Mouse (Mus musculus): Measurements from ENCODE around the gene Wiz. TPM values are rescaled to one million over a fixed set of nuclear protein-coding genes. Genes with fewer than 3 reads are reported as not detected.

Gene Wiz
- polyA plus RNA-seq, 1 experiment, result 48.5 TPM

DNA sequence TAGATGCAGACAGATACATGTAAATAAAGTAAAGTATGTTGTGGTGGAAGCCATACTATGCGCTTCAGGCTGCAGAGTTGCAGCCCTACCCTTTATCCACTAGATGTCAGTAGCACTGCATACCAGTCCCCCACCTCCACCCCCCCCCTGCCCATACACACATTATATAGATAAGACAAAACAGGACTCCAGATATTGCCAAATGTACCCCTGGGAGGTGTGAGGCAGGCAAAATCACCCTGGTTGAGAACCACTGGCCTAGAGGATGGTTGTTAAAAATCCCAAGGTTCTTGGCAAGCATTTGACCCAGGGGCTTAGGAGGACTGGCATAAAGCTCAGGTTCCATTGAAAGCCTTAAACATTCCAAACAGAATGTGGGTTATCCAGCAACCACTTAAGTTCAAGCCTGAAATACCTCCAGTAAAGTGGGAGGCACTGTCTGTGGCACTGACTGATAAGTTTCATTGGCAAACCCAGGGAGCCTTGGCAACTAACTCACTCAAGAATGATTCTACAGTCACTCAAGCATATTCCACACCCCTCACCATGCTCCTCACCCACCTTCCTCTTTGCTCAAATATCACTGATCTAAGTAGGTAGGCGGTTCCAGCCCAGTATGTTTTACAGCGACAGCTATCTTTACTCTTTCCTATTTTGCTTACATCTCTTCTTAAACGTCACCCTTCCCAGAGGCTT, 40.1 kb downstream of the Wiz start:
- WGBS, result 3% methylated on average over 4 of the region's 4 CpGs
- Histone ChIP-seq H3K27me3 (ENCODE audit: control insufficient read depth, insufficient read depth, low read length) (no peaks in the 10 kb centered on the region), H3K4me1 (ENCODE audit: control insufficient read depth, insufficient read depth, low read length) (peaks cover 11% of the 10 kb centered on the region), H3K4me3 (replicated peaks; ENCODE audit: insufficient read depth, low read depth, low read length) (peak overlapping the region; percentile 90), H3K27ac (ENCODE audit: insufficient read depth, low read length) (no peak overlapping the region)
- DNase-seq, result peak; percentile 46 to 52
- TF ChIP-seq POLR2A (IDR thresholded peaks at IDR 0.05; ENCODE audit: borderline replicate concordance, insufficient read depth, low read length) (no peak), CTCF (IDR thresholded peaks at IDR 0.05; ENCODE audit: borderline replicate concordance, insufficient read depth, low read depth, low read length) (peak; percentile 95)

DNA sequence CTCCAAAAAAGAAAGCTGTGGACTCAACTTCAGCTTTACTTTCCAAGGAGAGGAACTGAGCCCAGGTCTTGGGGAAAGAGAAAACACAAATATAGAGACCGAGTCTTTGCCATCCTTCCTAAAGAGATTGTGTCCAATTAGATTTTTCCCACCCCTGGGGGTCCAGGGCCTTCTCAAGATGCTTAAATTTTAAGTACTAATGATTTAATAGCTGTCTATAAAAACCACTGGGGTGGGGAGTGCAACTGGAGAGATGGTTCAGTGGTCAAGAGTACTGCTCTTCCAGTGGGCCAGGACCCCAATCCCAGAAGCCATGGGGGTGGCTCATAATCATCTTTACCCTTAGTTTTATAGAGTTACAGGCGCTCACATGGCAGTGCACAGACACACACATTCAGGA, 40.8 kb downstream of the Wiz start:
- Histone ChIP-seq H3K4me3 (replicated peaks; ENCODE audit: insufficient read depth, low read depth, low read length) (no peak overlapping the region), H3K27ac (ENCODE audit: insufficient read depth, low read length) (no peak overlapping the region), H3K4me1 (ENCODE audit: control insufficient read depth, insufficient read depth, low read length) (peaks cover 6% of the 10 kb centered on the region), H3K27me3 (ENCODE audit: control insufficient read depth, insufficient read depth, low read length) (no peaks in the 10 kb centered on the region)
- 89% methylated on average over 2 of the region's 2 CpGs for WGBS
- TF ChIP-seq CTCF (IDR thresholded peaks at IDR 0.05; ENCODE audit: borderline replicate concordance, insufficient read depth, low read depth, low read length) (no peak), POLR2A (IDR thresholded peaks at IDR 0.05; ENCODE audit: borderline replicate concordance, insufficient read depth, low read length) (no peak)
- no peak for DNase-seq

DNA sequence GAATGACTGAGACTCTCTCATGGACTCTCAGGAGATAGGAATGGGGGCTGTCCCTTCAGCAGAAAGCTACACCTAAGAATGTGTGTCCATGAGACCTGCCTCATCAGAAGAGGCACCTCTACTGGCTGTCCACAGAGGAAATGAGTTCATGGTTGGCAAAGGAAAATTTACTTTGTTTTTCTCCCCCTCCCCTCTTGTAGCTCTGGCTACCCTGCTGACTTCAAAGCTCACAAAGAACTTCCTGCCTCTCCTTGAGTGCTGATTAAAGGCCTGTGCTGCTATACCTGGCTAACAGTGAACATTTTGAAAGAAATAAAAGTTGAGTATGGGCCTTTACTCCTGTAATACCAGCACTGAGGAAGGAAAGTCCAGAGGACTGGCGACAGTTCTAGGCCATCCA, 48.1 kb downstream of the Wiz start:
- 92% methylated on average over 1 of the region's 1 CpGs for WGBS
- DNase-seq, result no peak
- TF ChIP-seq POLR2A (IDR thresholded peaks at IDR 0.05; ENCODE audit: borderline replicate concordance, insufficient read depth, low read length) (no peak), CTCF (IDR thresholded peaks at IDR 0.05; ENCODE audit: borderline replicate concordance, insufficient read depth, low read depth, low read length) (no peak)
- H3K4me3 ChIP-seq (replicated peaks; ENCODE audit: insufficient read depth, low read depth, low read length), result no peak overlapping the region
- no peak overlapping the region for H3K27ac ChIP-seq (ENCODE audit: insufficient read depth, low read length)
- H3K27me3 ChIP-seq (ENCODE audit: control insufficient read depth, insufficient read depth, low read length), result no peaks in the 10 kb centered on the region
- H3K4me1 ChIP-seq (ENCODE audit: control insufficient read depth, insufficient read depth, low read length), result peaks cover 3% of the 10 kb centered on the region

DNA sequence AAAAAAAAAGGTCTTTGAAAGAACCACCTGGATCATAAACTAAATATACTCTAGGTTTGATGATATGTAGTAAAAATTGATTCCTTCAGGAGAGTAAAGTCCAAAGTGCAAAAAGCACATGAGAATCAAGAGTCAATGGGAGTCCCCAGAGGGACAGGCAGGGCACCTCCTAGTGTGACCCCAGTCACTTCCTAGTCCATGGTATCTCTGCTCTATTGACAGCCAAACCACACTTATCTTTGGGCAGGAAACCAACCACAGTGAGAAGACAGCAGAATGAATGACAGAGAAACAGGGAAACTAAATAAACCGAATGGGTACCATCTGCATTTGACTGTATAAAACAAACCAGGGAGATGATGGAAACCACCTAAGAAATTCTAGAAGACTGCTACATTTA, 49.1 kb downstream of the Wiz start:
- Histone ChIP-seq H3K27ac (ENCODE audit: insufficient read depth, low read length) (no peak overlapping the region), H3K4me3 (replicated peaks; ENCODE audit: insufficient read depth, low read depth, low read length) (no peak overlapping the region), H3K4me1 (ENCODE audit: control insufficient read depth, insufficient read depth, low read length) (peaks cover 1% of the 10 kb centered on the region), H3K27me3 (ENCODE audit: control insufficient read depth, insufficient read depth, low read length) (no peaks in the 10 kb centered on the region)
- 78% methylated on average over 1 of the region's 1 CpGs for WGBS
- TF ChIP-seq POLR2A (IDR thresholded peaks at IDR 0.05; ENCODE audit: borderline replicate concordance, insufficient read depth, low read length), result no peak
- TF ChIP-seq CTCF (IDR thresholded peaks at IDR 0.05; ENCODE audit: borderline replicate concordance, insufficient read depth, low read depth, low read length), result no peak
- DNase-seq, result no peak

DNA sequence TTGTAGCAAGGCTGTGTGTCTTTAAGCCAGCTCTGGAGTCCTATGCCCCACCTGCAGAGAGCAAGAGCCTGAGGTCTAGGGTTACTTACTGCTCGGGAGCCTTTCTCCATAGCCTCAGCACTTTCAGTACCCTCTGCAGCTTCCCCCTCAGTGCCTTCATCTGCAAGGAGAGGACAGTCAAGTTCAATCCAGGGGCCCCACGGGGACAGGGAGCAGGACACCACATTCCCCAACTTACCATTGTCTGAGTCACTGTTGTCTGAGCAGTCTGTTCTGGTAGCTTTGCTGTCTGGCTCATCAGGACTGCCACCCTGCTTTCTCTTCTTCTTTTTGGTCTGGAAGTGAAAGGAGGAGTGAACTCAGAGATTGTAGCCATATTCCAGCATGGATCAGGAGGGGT, 53.4 kb downstream of the Wiz start:
- no peak for DNase-seq
- TF ChIP-seq CTCF (IDR thresholded peaks at IDR 0.05; ENCODE audit: borderline replicate concordance, insufficient read depth, low read depth, low read length) (no peak), POLR2A (IDR thresholded peaks at IDR 0.05; ENCODE audit: borderline replicate concordance, insufficient read depth, low read length) (no peak)
- Histone ChIP-seq H3K4me3 (replicated peaks; ENCODE audit: insufficient read depth, low read depth, low read length) (no peak overlapping the region), H3K4me1 (ENCODE audit: control insufficient read depth, insufficient read depth, low read length) (no peaks in the 10 kb centered on the region), H3K27me3 (ENCODE audit: control insufficient read depth, insufficient read depth, low read length) (no peaks in the 10 kb centered on the region), H3K27ac (ENCODE audit: insufficient read depth, low read length) (no peak overlapping the region)
- 83% methylated on average over 2 of the region's 2 CpGs for WGBS

DNA sequence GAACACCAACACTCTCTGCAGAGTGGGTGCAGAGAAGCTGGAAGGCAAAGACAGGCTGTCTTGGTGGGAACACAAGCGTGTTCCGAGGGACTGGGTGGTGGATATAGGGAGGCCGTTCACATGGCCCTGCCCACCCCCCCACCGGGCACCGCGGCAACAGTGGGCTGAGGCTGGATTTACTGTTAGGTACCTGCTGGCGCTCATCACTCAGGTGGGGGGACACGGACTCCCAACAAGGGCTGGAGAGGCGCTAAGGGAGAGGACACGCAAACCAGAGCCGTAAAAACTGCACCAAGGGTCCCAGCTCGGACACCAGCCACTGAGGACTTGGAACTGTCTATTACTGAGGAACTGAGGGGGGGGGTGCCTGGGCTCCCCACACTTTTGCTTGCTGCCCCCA, 54.3 kb downstream of the Wiz start:
- Histone ChIP-seq H3K27me3 (ENCODE audit: control insufficient read depth, insufficient read depth, low read length) (no peaks in the 10 kb centered on the region), H3K4me3 (replicated peaks; ENCODE audit: insufficient read depth, low read depth, low read length) (no peak overlapping the region), H3K4me1 (ENCODE audit: control insufficient read depth, insufficient read depth, low read length) (no peaks in the 10 kb centered on the region), H3K27ac (ENCODE audit: insufficient read depth, low read length) (no peak overlapping the region)
- TF ChIP-seq CTCF (IDR thresholded peaks at IDR 0.05; ENCODE audit: borderline replicate concordance, insufficient read depth, low read depth, low read length), result no peak
- TF ChIP-seq POLR2A (IDR thresholded peaks at IDR 0.05; ENCODE audit: borderline replicate concordance, insufficient read depth, low read length), result no peak
- no peak for DNase-seq
- 94% methylated on average over 12 of the region's 12 CpGs for WGBS

DNA sequence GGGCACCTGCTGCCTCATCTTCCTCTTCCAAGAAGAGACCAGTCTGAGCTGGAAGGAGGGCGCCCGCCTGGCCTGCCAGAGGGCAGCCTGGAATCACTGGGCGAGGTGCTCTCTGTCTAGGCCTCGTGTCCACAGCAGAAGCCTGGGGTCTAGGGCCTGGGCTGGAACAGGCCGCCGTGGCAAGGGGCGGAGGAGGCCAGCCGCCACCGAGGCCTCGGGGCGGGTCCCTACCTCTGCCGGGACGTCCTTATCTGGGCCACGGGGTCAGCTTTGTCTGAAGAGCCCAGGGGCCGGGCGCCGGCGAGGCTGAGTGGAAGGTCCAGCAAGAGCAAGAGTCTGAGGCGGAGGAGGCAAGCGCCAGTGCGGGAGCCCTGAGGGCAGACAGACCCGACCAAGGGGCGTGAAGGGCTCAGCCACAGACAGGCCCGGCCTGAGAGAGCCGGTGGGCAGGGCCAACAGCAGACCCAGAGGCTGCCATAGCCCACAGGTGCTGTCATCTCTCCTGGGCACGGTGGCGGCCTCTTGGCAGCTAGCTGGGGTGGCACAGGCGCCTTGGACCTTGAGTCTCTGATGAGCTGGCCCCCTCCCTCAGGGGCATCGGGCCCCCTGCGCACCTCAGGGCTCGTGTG, 55.5 kb downstream of the Wiz start:
- no peaks in the 10 kb centered on the region for H3K27me3 ChIP-seq (ENCODE audit: control insufficient read depth, insufficient read depth, low read length)
- 87% methylated on average over 31 of the region's 31 CpGs for WGBS
- no peak overlapping the region for H3K27ac ChIP-seq (ENCODE audit: insufficient read depth, low read length)
- no peaks in the 10 kb centered on the region for H3K4me1 ChIP-seq (ENCODE audit: control insufficient read depth, insufficient read depth, low read length)
- H3K4me3 ChIP-seq (replicated peaks; ENCODE audit: insufficient read depth, low read depth, low read length), result no peak overlapping the region
- no peak for TF ChIP-seq CTCF (IDR thresholded peaks at IDR 0.05; ENCODE audit: borderline replicate concordance, insufficient read depth, low read depth, low read length)
- DNase-seq, result no peak

DNA sequence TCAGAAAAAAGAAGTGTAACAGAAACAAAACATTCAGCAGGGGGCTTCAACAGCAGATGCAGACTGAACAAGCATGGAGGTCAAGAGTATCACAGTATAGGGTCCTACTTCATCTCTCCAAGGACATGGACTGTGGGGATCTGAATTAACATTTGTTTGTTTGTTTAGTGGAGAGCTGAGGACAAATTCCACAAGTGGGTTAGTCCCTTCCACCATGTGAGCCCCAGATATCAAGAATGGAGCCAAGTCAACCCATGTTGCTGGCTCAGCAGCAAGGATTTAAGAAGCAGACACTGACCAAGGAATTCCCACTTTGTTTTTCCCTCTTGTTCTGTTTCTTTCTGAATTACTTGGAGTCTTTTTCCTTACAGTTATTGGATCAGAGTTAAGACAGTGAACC, 61.7 kb downstream of the Wiz start:
- Histone ChIP-seq H3K27ac (ENCODE audit: insufficient read depth, low read length) (no peak overlapping the region), H3K4me1 (ENCODE audit: control insufficient read depth, insufficient read depth, low read length) (no peaks in the 10 kb centered on the region), H3K27me3 (ENCODE audit: control insufficient read depth, insufficient read depth, low read length) (no peaks in the 10 kb centered on the region), H3K4me3 (replicated peaks; ENCODE audit: insufficient read depth, low read depth, low read length) (no peak overlapping the region)
- DNase-seq, result no peak
- TF ChIP-seq CTCF (IDR thresholded peaks at IDR 0.05; ENCODE audit: borderline replicate concordance, insufficient read depth, low read depth, low read length) (no peak), POLR2A (IDR thresholded peaks at IDR 0.05; ENCODE audit: borderline replicate concordance, insufficient read depth, low read length) (no peak)
